Comparison of ENCODE assay signal across 26 mouse cellular contexts in the genomic region with DNA sequence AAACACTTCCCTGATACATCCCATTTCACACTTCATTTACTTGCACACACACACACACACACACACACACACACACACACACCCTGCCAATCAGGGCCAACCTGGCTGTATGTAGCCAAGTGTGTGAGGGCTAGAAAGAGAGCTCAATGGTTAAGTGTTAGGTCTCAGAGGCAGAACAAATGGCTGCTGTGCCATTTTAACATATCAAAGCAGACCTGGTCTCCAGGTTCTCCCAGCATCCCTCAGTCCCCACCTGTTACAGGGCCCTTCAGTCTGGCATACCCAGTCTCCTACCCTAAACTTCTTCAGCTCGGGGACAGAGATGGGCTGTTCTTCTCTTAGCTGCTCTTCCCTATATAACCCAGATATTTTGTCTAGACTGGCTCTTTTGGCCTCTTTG.
"Had no signal": no experiment of that assay in that cellular context is flagged by ENCODE, and none has a peak within 500 bp of the region (broad histone marks: within the 10 kb centered on the region; RNA-seq: fewer than 3 reads in every experiment).

No protein-coding gene starts in this region.

- H3K27ac ChIP-seq: gastrocnemius, adult 2 months; hindbrain, embryonic 10.5 days; hindbrain, embryonic 12.5 days; hindbrain, embryonic 14.5 days; intestine, embryonic 15.5 days; layer of hippocampus, adult 2 months; left cerebral cortex, adult 2 months; limb, embryonic 10.5 days; limb, embryonic 12.5 days; liver, embryonic 13.5 days; liver, embryonic 15.5 days had no signal

- H3K4me3 ChIP-seq: gastrocnemius, adult 2 months; hindbrain, embryonic 10.5 days; hindbrain, embryonic 12.5 days; intestine, embryonic 15.5 days; layer of hippocampus, adult 2 months; left cerebral cortex, adult 2 months; limb, embryonic 10.5 days; limb, embryonic 12.5 days; liver, embryonic 13.5 days; liver, embryonic 15.5 days had no signal

- H3K9ac ChIP-seq: hindbrain, embryonic 12.5 days; hindbrain, embryonic 14.5 days; intestine, embryonic 15.5 days; limb, embryonic 12.5 days; liver, embryonic 13.5 days; liver, embryonic 15.5 days had no signal

- H3K36me3 ChIP-seq: hindbrain, embryonic 10.5 days; hindbrain, embryonic 12.5 days; intestine, embryonic 15.5 days; limb, embryonic 10.5 days; limb, embryonic 12.5 days; liver, embryonic 13.5 days; liver, embryonic 15.5 days had no signal

- H3K27me3 ChIP-seq: hindbrain, embryonic 12.5 days; intestine, embryonic 15.5 days; liver, embryonic 13.5 days had no signal

- ATAC-seq: hindbrain, embryonic 16.5 days; inflammation-experienced regulatory T-cells, adult 6 months; intestine, embryonic 15.5 days; intestine, postnatal 0 days had no signal

- H3K9me3 ChIP-seq: hindbrain, embryonic 10.5 days; hindbrain, embryonic 12.5 days; intestine, embryonic 15.5 days; limb, embryonic 10.5 days; limb, embryonic 12.5 days; liver, embryonic 13.5 days; liver, embryonic 15.5 days had no signal

- H3K4me2 ChIP-seq: heart, embryonic 11.5 days; hindbrain, embryonic 12.5 days; hindbrain, embryonic 14.5 days; intestine, embryonic 15.5 days; limb, embryonic 12.5 days; liver, embryonic 11.5 days; liver, embryonic 13.5 days; liver, embryonic 15.5 days had no signal

- H3K4me1 ChIP-seq: hindbrain, embryonic 10.5 days; hindbrain, embryonic 12.5 days; intestine, embryonic 15.5 days; limb, embryonic 12.5 days had no signal

- DNase-seq: gastrocnemius, adult 2 months; gastrocnemius, postnatal 10 days; gastrocnemius, postnatal 25 days; heart, postnatal 10 days; heart, postnatal 4 days; kidney, adult 18-20 months; kidney, adult 8-10 months; kidney, postnatal 10 days; kidney, postnatal 25 days; kidney, postnatal 4 days; liver; liver, embryonic 13.5 days had no signal
